Comparison of ENCODE assay signal across 8 mouse cellular contexts in genomic region chr5:33720852-33721490, GRCm38 (mm10). TPM values are rescaled to one million over a fixed set of nuclear protein-coding genes. Genes with fewer than 3 reads are reported as not detected.
A peak's percentile ranks its signal among the peaks of the same experiment; 100 is the strongest.
DNase-seq lines count a peak whose midpoint lies in the region; ATAC-seq and TF ChIP-seq lines count a peak whose summit lies in the region.

No protein-coding gene starts in this region.

- 15% methylated on average over 8 of the region's 8 CpGs for WGBS in forebrain, embryonic 14.5 days
- 8% methylated on average over 8 of the region's 8 CpGs for WGBS in limb, embryonic 14.5 days
- WGBS in stomach, embryonic 14.5 days = 8% methylated on average over 8 of the region's 8 CpGs

- H3K4me3 ChIP-seq in megakaryocyte, embryonic 14.5 days (replicated peaks) = peak overlapping the region; percentile 91
- H3K4me3 ChIP-seq in forebrain, embryonic 14.5 days (ENCODE audit: low read depth, low read length) = peak overlapping the region; percentile 72
- peak overlapping the region; percentile 78 for H3K4me3 ChIP-seq in limb, embryonic 14.5 days (replicated peaks; ENCODE audit: low read length)
- H3K4me3 ChIP-seq in stomach, embryonic 14.5 days (ENCODE audit: low read depth, low read length) = peak overlapping the region; percentile 79

- H3K9ac ChIP-seq in forebrain, embryonic 14.5 days (ENCODE audit: low read length) = peak overlapping the region; percentile 89
- no peak overlapping the region for H3K9ac ChIP-seq in limb, embryonic 14.5 days (ENCODE audit: low read depth, low read length, severe bottlenecking)
- H3K9ac ChIP-seq in stomach, embryonic 14.5 days (replicated peaks; ENCODE audit: low read depth, low read length) = no peak overlapping the region

- peaks cover 50% of the 10 kb centered on the region for H3K4me1 ChIP-seq in megakaryocyte, embryonic 14.5 days
- peaks cover 20% of the 10 kb centered on the region for H3K4me1 ChIP-seq in forebrain, embryonic 14.5 days (ENCODE audit: control insufficient read depth, insufficient read depth, low read length)
- H3K4me1 ChIP-seq in limb, embryonic 14.5 days (ENCODE audit: control insufficient read depth, insufficient read depth, low read length) = peaks cover 12% of the 10 kb centered on the region
- peaks cover 25% of the 10 kb centered on the region; the same call in 1 of the 2 replicates for H3K4me1 ChIP-seq in stomach, embryonic 14.5 days (ENCODE audit: control insufficient read depth, insufficient read depth, low read length)

- H3K27ac ChIP-seq in forebrain, embryonic 14.5 days (ENCODE audit: low read depth, low read length) = peak overlapping the region; percentile 52; the same call in 1 of the 2 replicates
- H3K27ac ChIP-seq in limb, embryonic 14.5 days (replicated peaks; ENCODE audit: low read depth, low read length) = no peak overlapping the region
- H3K27ac ChIP-seq in stomach, embryonic 14.5 days (ENCODE audit: low read length) = peak overlapping the region; percentile 79

- H3K27me3 ChIP-seq in megakaryocyte, embryonic 14.5 days (replicated peaks) = peaks cover 83% of the 10 kb centered on the region
- H3K27me3 ChIP-seq in forebrain, embryonic 14.5 days (replicated peaks; ENCODE audit: control insufficient read depth, insufficient read depth, low read length) = no peaks in the 10 kb centered on the region
- H3K27me3 ChIP-seq in limb, embryonic 14.5 days (ENCODE audit: control insufficient read depth, insufficient read depth, low read length) = peaks cover 5% of the 10 kb centered on the region; the same call in 1 of the 2 replicates
- peaks cover 7% of the 10 kb centered on the region; the same call in 1 of the 2 replicates for H3K27me3 ChIP-seq in stomach, embryonic 14.5 days (ENCODE audit: control insufficient read depth, insufficient read depth, low read length)

- H3K9me3 ChIP-seq in megakaryocyte, embryonic 14.5 days = no peaks in the 10 kb centered on the region
- H3K9me3 ChIP-seq in forebrain, embryonic 14.5 days (replicated peaks; ENCODE audit: control insufficient read depth, low read length) = no peaks in the 10 kb centered on the region
- H3K9me3 ChIP-seq in limb, embryonic 14.5 days (ENCODE audit: control insufficient read depth, low read length) = no peaks in the 10 kb centered on the region
- no peaks in the 10 kb centered on the region for H3K9me3 ChIP-seq in stomach, embryonic 14.5 days (ENCODE audit: control insufficient read depth, low read depth, low read length)

- TF ChIP-seq POLR2A in limb, embryonic 14.5 days (IDR thresholded peaks at IDR 0.05; ENCODE audit: borderline replicate concordance, extremely low read depth, insufficient read depth, insufficient read length) = no peak

- no peak for DNase-seq in forebrain, embryonic 14.5 days (ENCODE audit: low spot score)
- no peak for DNase-seq in limb, embryonic 14.5 days (ENCODE audit: low spot score)
- DNase-seq in urinary bladder, postnatal 25 days (ENCODE audit: low spot score) = no peak
- DNase-seq in cerebellum, postnatal 36 days = no peak
- no peak for DNase-seq in layer of hippocampus, adult 8-10 months (ENCODE audit: low spot score in 2 of 2)

- peak overlapping the region; percentile 95 for H3K4me2 ChIP-seq in forebrain, embryonic 14.5 days (ENCODE audit: low read length)
- peak overlapping the region; percentile 95 for H3K4me2 ChIP-seq in limb, embryonic 14.5 days (replicated peaks; ENCODE audit: low read depth, low read length, severe bottlenecking)
- peak overlapping the region; percentile 99 for H3K4me2 ChIP-seq in stomach, embryonic 14.5 days (replicated peaks; ENCODE audit: low read depth, low read length)

- no peak for ATAC-seq in megakaryocyte, adult 5-6 weeks (ENCODE audit: poor library complexity, severe bottlenecking)
- ATAC-seq in forebrain, embryonic 14.5 days = no peak
- no peak for ATAC-seq in limb, embryonic 14.5 days (ENCODE audit: low FRiP score, low read depth)
- ATAC-seq in stomach, embryonic 14.5 days (ENCODE audit: insufficient number of reproducible peaks, insufficient read depth, low FRiP score, low read depth) = no peak

- H3K36me3 ChIP-seq in megakaryocyte, embryonic 14.5 days (replicated peaks; ENCODE audit: low read length) = no peaks in the 10 kb centered on the region
- H3K36me3 ChIP-seq in forebrain, embryonic 14.5 days (ENCODE audit: control insufficient read depth, insufficient read depth, low read length) = 0 out of 2 replicates have a peak, but pooled peaks cover 4% of the 10 kb centered on the region
- peaks cover 8% of the 10 kb centered on the region for H3K36me3 ChIP-seq in limb, embryonic 14.5 days (ENCODE audit: control insufficient read depth, insufficient read depth, low read length)
- H3K36me3 ChIP-seq in stomach, embryonic 14.5 days (ENCODE audit: control insufficient read depth, insufficient read depth, low read length) = no peaks in the 10 kb centered on the region

RNA-seq across cellular contexts. Expression of gene Fgfr3, which starts 0.5 kb away (rescaled TPM):
- 0.39 and 0.68 TPM in 2 replicates for polyA plus RNA-seq in megakaryocyte, embryonic 14.5 days (2012; ENCODE audit: insufficient read depth, low replicate concordance)
- total RNA-seq in megakaryocyte, adult 5-6 weeks (2015) = 0.30 TPM in 1 of 2 replicates, not detected in the other
- not detected in 2 replicates for total RNA-seq in megakaryocyte, adult 5-6 weeks (2017)
- polyA plus RNA-seq in forebrain, embryonic 14.5 days (2014; fragmentation: Nextera tagmentation; extraction: Ambion mirVana) = 27.5 and 30.8 TPM in 2 replicates
- 143 and 179 TPM in 2 replicates for polyA plus RNA-seq in limb, embryonic 14.5 days (2012; rRNA removed)
- 27.5 and 32.9 TPM in 2 replicates for polyA plus RNA-seq in limb, embryonic 14.5 days (2014; fragmentation: Nextera tagmentation; extraction: Ambion mirVana)
- polyA plus RNA-seq in stomach, embryonic 14.5 days (2014; fragmentation: Nextera tagmentation; extraction: Ambion mirVana) = 23.5 and 27.2 TPM in 2 replicates
- total RNA-seq in layer of hippocampus, adult 8-10 months (2022) = 100 to 1,000 TPM; 116 to 143 (median 125) TPM

Comparison
In these comparisons a context has a peak if more than half of its experiments do, and no peak if none do; other contexts are left out.
1. RNA of gene Fgfr3, which starts 0.5 kb away (polyA plus RNA-seq): 27.5 to 179 TPM in limb, embryonic 14.5 days, 27.5 to 30.8 TPM in forebrain, embryonic 14.5 days and 23.5 to 27.2 TPM in stomach, embryonic 14.5 days; 0.39 to 0.68 TPM in megakaryocyte, embryonic 14.5 days; every median in the first group is over 10 times any median in the second.
2. Peak in every context shown above with its lines, with median percentiles within 50 percentile points of each other: H3K4me3 ChIP-seq and H3K4me2 ChIP-seq.